Mouse (Mus musculus): ENCODE measurements around the gene Pacsin2.

DNA sequence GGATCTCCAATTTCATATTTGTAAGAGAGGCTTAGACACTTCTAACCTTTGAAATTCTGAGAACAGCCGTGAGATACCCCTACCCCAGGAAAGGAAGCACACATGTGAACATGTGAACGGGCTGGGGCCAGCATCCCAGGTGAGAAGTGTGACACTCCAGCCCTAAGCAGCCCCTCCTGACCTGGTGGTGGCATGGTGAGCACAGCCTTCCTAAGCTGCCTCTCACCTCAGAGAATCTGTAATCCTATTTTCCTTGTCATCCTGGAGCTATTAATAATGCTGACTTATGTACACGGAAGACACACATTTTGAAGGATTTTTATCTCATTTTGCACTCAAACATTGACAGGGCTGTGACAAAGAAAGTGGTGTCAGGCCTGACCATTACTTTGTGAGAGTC lies 3.5 kb downstream of the Pacsin2 start:
- TF ChIP-seq CTCF (IDR thresholded peaks at IDR 0.05; ENCODE audit: borderline replicate concordance, control insufficient read depth, extremely low read depth, insufficient read depth, low read length, poor library complexity): no peak
- no peak for TF ChIP-seq POLR2A (IDR thresholded peaks at IDR 0.05; ENCODE audit: control insufficient read depth, extremely low read depth, insufficient read depth, low read length, poor library complexity)

Data from thymus, adult 2 months (tissue).